Mouse (Mus musculus) spleen, adult 2 months (tissue): Measurements from ENCODE around the gene Surf2. TPM values are rescaled to one million over a fixed set of nuclear protein-coding genes. Genes with fewer than 3 reads are reported as not detected.

Experiments
- DNase-seq, 2 experiments: peaks; one replicate each; pipeline versions ENCODE4 v3.0.0 to v3.0.0-alpha.2; 2012 to 2021; ENCODE audit warnings: low spot score in 2 of 2, low read depth in 1 of 2
- H3K27ac ChIP-seq: fragments of 200-500 bp; 2 replicates; pipeline ENCODE4 v1.5.1; 2012; ENCODE audit warnings: low read length, inconsistent platforms; ENCODE audit not compliant: insufficient read depth
- H3K27me3 ChIP-seq: fragments of 200-500 bp; 2 replicates; pipeline ENCODE4 v1.6.1; 2012; ENCODE audit warnings: mild to moderate bottlenecking, moderate library complexity, low read length, inconsistent platforms; ENCODE audit not compliant: control insufficient read depth, insufficient read depth
- H3K36me3 ChIP-seq: fragments of 200-500 bp; 2 replicates; pipeline ENCODE4 v1.6.1; 2012; ENCODE audit warnings: mild to moderate bottlenecking, low read length, inconsistent platforms; ENCODE audit not compliant: control insufficient read depth, insufficient read depth
- H3K4me1 ChIP-seq: fragments of 200-500 bp; 2 replicates; pipeline ENCODE4 v1.6.1; 2011; ENCODE audit warnings: inconsistent platforms; ENCODE audit not compliant: control insufficient read depth, insufficient read depth, insufficient read length
- H3K4me3 ChIP-seq: fragments of 200-500 bp; 2 replicates; pipeline ENCODE4 v1.5.1; 2011; ENCODE audit warnings: mild to moderate bottlenecking, inconsistent platforms; ENCODE audit not compliant: insufficient read depth, insufficient read length; ENCODE audit errors: extremely low read depth
- CTCF ChIP-seq: fragments of 200-500 bp; IDR thresholded peaks from 2 replicates; pipeline ENCODE4 v1.5.1; 2011; ENCODE audit warnings: mild to moderate bottlenecking, inconsistent platforms; ENCODE audit not compliant: insufficient read depth, insufficient read length, insufficient replicate concordance; ENCODE audit errors: extremely low read depth
- POLR2A ChIP-seq: fragments of 200-500 bp; IDR thresholded peaks from 2 replicates; pipeline ENCODE4 v1.6.1; 2011; ENCODE audit warnings: low read depth, low read length, inconsistent platforms
- WGBS: fragments of 180-500 bp; shearing (Covaris S2); methylation state at CpG from one replicate; pipeline ENCODE4 v1.1.7; 2018; 5-methylcytosine and 5-hydroxymethylcytosine counted together
- polyA plus RNA-seq: library from polyadenylated mRNA; depleted of rRNA; stranded (reverse); fragments of >200 nt; gene quantifications from 2 replicates; pipeline ENCODE4 v1.2.3, GENCODE M21; 2012

Surf2 gene
- polyA plus RNA-seq, 1 experiment, result 19.1 TPM

DNA sequence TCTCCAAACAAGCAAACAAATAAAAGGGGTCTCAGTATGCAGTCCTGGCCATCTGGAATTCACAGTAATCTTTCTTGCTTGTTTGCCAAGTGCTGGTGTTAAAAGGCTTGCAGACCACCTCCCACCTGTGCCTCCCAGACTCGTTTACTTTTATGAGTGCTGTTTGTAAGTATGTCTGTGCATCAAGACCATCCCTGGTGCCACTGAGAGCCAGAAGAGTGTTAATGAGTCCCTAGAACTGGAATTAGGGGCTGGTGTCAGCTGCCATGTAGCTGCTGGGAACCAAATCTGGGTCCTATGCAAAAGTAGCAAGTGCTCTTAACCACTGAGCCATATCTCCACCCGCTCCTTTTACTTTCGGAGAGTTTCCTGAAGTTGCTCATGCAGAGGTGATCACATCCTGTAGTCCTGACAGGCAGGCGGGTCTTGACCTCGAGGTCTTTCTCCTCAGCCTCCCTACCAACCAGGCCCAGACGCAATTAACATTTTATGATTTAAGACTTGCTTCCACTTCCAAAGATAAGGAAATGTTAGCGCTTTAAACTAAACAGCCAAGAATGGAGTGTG, 14.2 kb upstream of the Surf2 start:
- H3K4me1 ChIP-seq, result peaks cover 7% of the 10 kb centered on the region; the same call in 1 of the 2 replicates
- TF ChIP-seq CTCF (no peak), POLR2A (no peak)
- WGBS, result 4% methylated on average over 7 of the region's 7 CpGs
- peak overlapping the region; percentile 75; the same call in 1 of the 2 replicates for H3K4me3 ChIP-seq
- DNase-seq, result no peak
- no peak overlapping the region; the same call in 1 of the 2 replicates for H3K27ac ChIP-seq
- H3K36me3 ChIP-seq, result peaks cover 22% of the 10 kb centered on the region
- no peaks in the 10 kb centered on the region for H3K27me3 ChIP-seq

DNA sequence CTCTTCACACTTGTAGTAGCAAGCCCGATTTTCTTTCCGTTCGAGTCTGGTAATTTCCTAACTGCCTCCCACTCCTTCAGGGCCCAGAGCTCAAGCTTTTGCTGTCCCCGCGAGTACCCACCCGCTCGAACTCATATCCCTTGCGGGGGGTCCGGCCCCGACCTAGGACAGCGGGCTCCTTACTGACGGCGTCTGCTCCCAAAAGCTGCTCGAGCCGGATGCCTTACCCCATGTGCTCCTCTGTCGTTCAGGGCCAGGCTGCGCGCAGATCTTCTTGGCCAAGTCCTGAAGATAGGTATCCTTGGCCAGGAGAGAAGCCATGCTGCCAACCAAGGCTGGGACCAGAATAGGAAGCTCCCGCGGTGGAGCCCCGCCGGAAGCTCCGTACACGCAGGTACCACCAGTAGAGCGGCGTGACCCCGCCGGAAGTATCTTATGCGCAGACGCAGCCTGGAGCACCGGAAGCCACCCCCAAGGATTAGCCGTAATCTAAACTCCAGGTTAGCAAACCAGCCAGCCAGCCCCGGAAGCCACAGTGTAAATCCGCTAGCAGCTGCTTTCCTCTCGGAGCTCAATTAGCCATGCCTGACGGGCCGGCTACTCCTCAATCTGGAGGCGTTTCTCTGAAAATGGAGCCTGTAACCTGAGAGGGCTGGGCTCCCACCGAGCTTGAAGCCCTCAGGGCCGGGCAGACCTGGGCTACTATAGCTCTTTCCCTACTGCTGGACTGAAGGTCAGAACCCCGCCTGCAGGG, 13.5 kb upstream of the Surf2 start, which contains the start of gene Surf6:
Gene Surf6, minus strand, starts transcription at position 413 of the 754 bp plus-strand sequence.
- under 1% methylated on average over 41 of the region's 41 CpGs for WGBS
- TF ChIP-seq POLR2A (peak; percentile 22; the same call in 1 of the 2 replicates), CTCF (no peak)
- DNase-seq, result peak; percentile 88 to 97
- peaks cover 7% of the 10 kb centered on the region; the same call in 1 of the 2 replicates for H3K4me1 ChIP-seq
- H3K36me3 ChIP-seq, result peaks cover 19% of the 10 kb centered on the region
- no peaks in the 10 kb centered on the region for H3K27me3 ChIP-seq
- H3K4me3 ChIP-seq, result peak within 1 kb of the TSS; percentile 75
- peak within 1 kb of the TSS; percentile 74 for H3K27ac ChIP-seq

DNA sequence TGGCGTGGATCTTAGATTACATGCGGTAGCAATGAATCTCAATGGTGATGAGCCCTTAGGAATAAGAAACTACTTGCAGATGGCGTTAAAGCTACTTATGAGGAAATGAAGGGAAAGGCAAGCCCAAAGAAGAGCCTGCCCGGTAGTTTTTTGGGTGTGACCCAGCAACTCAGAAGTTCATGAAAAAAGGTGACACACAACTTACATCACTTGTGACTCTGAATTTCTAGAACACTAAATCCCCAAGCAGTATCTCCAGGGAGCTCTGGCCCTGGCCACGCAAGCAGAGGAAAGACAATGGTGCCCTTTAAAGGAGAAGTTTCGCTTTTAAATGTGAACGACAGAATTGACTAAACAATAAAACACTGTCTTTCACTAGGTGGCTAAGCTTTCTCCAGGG, 12.9 kb upstream of the Surf2 start:
- DNase-seq, result no peak
- Histone ChIP-seq H3K27me3 (no peaks in the 10 kb centered on the region), H3K27ac (peak overlapping the region; percentile 74), H3K36me3 (peaks cover 15% of the 10 kb centered on the region), H3K4me1 (peaks cover 7% of the 10 kb centered on the region; the same call in 1 of the 2 replicates), H3K4me3 (peak overlapping the region; percentile 75)
- 7% methylated on average over 7 of the region's 7 CpGs for WGBS
- TF ChIP-seq CTCF (no peak), POLR2A (no peak)

DNA sequence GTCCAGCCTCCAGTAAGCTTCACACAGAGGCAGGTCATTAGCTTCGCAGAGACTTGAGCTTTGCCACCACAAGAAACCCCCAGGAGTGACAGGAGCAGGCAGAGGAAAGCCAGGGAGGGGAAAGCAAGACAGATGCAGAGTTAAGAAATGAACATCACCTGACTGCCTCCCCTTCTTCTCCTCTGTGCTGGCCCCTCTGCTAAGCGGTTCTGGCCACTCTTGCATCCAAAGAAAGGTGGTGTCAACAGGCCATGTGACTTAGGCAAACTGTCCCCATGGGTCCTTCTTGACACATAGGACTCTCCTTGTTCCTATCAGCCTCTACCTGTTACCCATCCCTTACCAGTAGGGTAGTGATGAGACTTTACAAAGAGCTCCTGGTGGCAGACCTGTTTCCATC, 10.2 kb upstream of the Surf2 start:
- WGBS, result 87% methylated on average over 2 of the region's 2 CpGs
- Histone ChIP-seq H3K4me1 (peaks cover 7% of the 10 kb centered on the region; the same call in 1 of the 2 replicates), H3K27ac (no peak overlapping the region), H3K27me3 (no peaks in the 10 kb centered on the region), H3K4me3 (no peak overlapping the region), H3K36me3 (peaks cover 4% of the 10 kb centered on the region; the same call in 1 of the 2 replicates)
- no peak for TF ChIP-seq CTCF
- TF ChIP-seq POLR2A, result no peak
- no peak for DNase-seq

DNA sequence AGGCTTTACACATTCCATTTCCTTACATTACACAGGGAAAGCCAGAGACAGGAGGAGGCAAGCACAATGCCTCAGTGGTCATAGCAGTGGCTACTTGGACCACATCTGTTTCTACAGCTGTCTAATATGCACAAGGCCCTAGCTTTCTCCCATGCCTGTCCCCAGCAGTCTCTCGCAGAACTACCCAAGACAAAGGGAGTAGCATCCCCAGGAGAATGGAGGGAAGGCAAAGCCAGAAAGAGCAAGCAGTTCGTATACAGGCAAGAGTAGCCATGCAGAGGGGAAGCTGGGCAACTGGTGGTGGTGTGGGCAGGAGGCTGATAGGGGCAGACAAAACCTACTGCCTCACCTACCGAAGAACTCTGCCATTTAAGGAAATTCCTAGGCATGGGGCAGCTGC, 9.7 kb upstream of the Surf2 start:
- no peak overlapping the region for H3K4me3 ChIP-seq
- no peak overlapping the region for H3K27ac ChIP-seq
- peaks cover 5% of the 10 kb centered on the region; the same call in 1 of the 2 replicates for H3K4me1 ChIP-seq
- TF ChIP-seq CTCF, result no peak
- no peak for TF ChIP-seq POLR2A
- DNase-seq, result no peak
- WGBS, result 93% methylated on average over 3 of the region's 3 CpGs
- H3K36me3 ChIP-seq, result peaks cover 5% of the 10 kb centered on the region; the same call in 1 of the 2 replicates
- H3K27me3 ChIP-seq, result no peaks in the 10 kb centered on the region

DNA sequence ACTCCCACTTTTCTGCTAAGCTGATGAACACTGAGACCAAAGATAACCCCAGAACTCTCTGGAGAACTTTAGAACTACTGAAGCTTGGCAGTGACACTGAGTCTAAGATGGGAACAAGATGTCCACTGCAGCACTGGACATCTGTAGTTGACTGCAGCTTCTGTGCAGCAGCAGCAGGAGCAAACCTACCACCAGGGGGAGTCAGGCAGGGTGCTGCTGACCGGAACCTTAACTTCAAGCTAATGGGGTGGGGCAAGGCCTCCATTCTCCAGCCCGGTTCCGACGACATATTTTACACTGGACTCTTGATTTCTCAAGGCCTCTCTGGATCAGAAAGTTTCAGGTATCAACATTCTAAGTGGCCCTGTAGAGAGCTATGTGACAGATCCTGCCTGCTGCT, 9.1 kb upstream of the Surf2 start:
- TF ChIP-seq POLR2A (no peak), CTCF (peak; percentile 74; the same call in 1 of the 2 replicates)
- H3K36me3 ChIP-seq, result peaks cover 10% of the 10 kb centered on the region
- peaks cover 9% of the 10 kb centered on the region; the same call in 1 of the 2 replicates for H3K4me1 ChIP-seq
- no peaks in the 10 kb centered on the region for H3K27me3 ChIP-seq
- WGBS, result 50% methylated on average over 4 of the region's 4 CpGs
- DNase-seq, result peak in 1 of 2 experiments; percentile 39
- H3K27ac ChIP-seq, result no peak overlapping the region
- no peak overlapping the region for H3K4me3 ChIP-seq

DNA sequence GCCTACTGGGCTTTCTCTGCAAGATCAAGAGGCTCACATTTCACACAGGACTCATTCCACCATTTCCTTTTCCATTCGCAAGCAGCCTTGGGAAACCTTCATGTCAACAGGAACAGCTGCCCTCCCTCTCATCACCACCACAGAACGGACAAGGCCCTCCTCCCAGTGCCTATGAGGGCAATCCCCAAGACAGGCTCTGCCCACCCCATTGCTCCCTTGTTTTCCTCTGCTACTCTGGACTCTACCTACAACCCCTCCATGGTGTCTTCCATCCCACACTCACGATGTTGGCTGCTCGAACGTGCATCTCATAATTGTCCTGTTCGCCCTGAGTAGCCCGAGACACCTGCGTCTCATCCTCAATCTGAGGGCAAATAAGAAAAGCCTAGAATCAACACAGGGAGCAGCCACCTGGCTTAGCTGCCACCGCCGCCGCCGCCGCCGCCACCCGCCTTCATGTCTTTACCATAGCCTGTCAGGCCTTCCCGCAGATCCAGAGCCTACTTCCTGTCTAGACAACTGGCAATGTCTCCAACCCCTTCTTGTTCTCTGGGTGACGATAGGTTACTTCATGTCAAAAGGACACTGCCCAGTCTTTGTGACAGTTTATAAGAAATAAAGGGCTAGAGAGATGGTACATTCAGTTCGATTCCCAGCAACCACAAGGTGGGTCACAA, 7.3 kb upstream of the Surf2 start:
- no peaks in the 10 kb centered on the region for H3K27me3 ChIP-seq
- H3K4me1 ChIP-seq, result peaks cover 5% of the 10 kb centered on the region; the same call in 1 of the 2 replicates
- H3K36me3 ChIP-seq, result peaks cover 20% of the 10 kb centered on the region
- H3K27ac ChIP-seq, result no peak overlapping the region
- no peak for DNase-seq
- TF ChIP-seq CTCF (no peak), POLR2A (no peak)
- no peak overlapping the region; the same call in 1 of the 2 replicates for H3K4me3 ChIP-seq
- whole genome bisulfite sequencing, result 82% methylated on average over 18 of the region's 18 CpGs
